In the genomic region with DNA sequence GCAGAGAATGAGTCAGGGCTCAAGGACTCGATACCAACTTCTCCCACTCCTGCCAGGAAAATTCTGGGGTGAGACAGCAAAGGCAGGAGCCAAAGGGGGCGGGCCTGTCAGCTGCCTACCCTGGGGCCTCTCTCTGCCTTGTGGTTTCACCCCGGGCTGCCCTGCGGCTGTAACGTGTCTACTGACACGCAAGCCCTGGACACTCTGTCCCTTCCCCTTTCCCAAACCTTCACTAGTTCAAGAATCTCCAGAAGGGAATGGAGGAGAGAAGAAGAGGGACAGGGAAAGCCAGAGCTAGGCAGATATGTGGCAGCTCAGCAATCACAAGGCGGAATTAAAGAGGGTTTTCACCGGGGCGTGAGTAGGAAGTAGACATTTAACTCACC, we compare ENCODE assay signal across 7 mouse cellular contexts. TPM values are rescaled to one million over a fixed set of nuclear protein-coding genes. Genes with fewer than 3 reads are reported as not detected.
DNase-seq lines count a peak whose midpoint lies in the region; ATAC-seq and TF ChIP-seq lines count a peak whose summit lies in the region.

No protein-coding gene starts in this region.

- peak; percentile 75 for DNase-seq in CH12.LX (ENCODE audit: extremely low read depth)
- peak; percentile 97 for DNase-seq in adipocyte (ENCODE audit: low spot score)
- DNase-seq in embryonic facial prominence, embryonic 10.5 days (ENCODE audit: low spot score): peak; percentile 40
- peak; percentile 47 for DNase-seq in neural tube, embryonic 10.5 days (ENCODE audit: extremely low spot score, low spot score)

- peak; percentile 60 for TF ChIP-seq POLR2A in CH12.LX (IDR thresholded peaks at IDR 0.05; ENCODE audit: low read depth, low read length)

- 0 out of 2 replicates have a peak, but pooled peaks have one; percentile 34 for TF ChIP-seq EP300 in CH12.LX (IDR thresholded peaks at IDR 0.05; ENCODE audit: low read length)

- H3K79me2 ChIP-seq in CH12.LX (replicated peaks; ENCODE audit: control insufficient read depth, extremely low read depth, insufficient read depth, poor library complexity, severe bottlenecking): no peaks in the 10 kb centered on the region

- peak overlapping the region; percentile 88 for H3K9ac ChIP-seq in CH12.LX (ENCODE audit: insufficient read depth, low read depth)
- peak overlapping the region; percentile 70 for H3K9ac ChIP-seq in heart, embryonic 11.5 days (ENCODE audit: low read depth, low read length)
- peak overlapping the region; percentile 52; the same call in 1 of the 2 replicates for H3K9ac ChIP-seq in kidney, embryonic 14.5 days (ENCODE audit: low read depth, low read length)
- peak overlapping the region; percentile 41 for H3K9ac ChIP-seq in liver, embryonic 16.5 days (ENCODE audit: low read depth, low read length)

- in situ Hi-C loops in CH12.LX (cut with MboI; ENCODE audit: low pct_ligation_motif_present, low pct_unique_long_range_greater_than_20kb, low sequenced_read_pairs): no loop called here

- TF ChIP-seq RAD21 in CH12.LX (IDR thresholded peaks at IDR 0.05; ENCODE audit: low read depth, low read length): no peak

- dilution Hi-C loops in CH12.LX (cut with MboI; ENCODE audit: extremely low pct_ligation_motif_present, extremely low pct_unique_long_range_greater_than_20kb, low sequenced_read_pairs): no loop called here

- H3K36me3 ChIP-seq in CH12.LX (replicated peaks in 1 of 2; ENCODE audit: control insufficient read depth in 1 of 2, insufficient read depth in 1 of 2, low read length in 1 of 2): no peaks in the 10 kb centered on the region
- H3K36me3 ChIP-seq in embryonic facial prominence, embryonic 10.5 days (replicated peaks): no peaks in the 10 kb centered on the region
- H3K36me3 ChIP-seq in heart, embryonic 11.5 days (ENCODE audit: control insufficient read depth, insufficient read depth, low read length): no peaks in the 10 kb centered on the region
- no peaks in the 10 kb centered on the region for H3K36me3 ChIP-seq in kidney, embryonic 14.5 days (ENCODE audit: control insufficient read depth, insufficient read depth, low read length)
- no peaks in the 10 kb centered on the region for H3K36me3 ChIP-seq in liver, embryonic 16.5 days (ENCODE audit: control insufficient read depth, insufficient read depth)

- H3K4me3 ChIP-seq in CH12.LX (replicated peaks in 1 of 3; ENCODE audit: low read depth in 2 of 3, low read length in 2 of 3, poor library complexity in 1 of 3): peak overlapping the region; percentile 68 to 78 (median 69)
- H3K4me3 ChIP-seq in embryonic facial prominence, embryonic 10.5 days: peak overlapping the region; percentile 62
- peak overlapping the region; percentile 48 for H3K4me3 ChIP-seq in heart, embryonic 11.5 days (ENCODE audit: low read depth, low read length)
- peak overlapping the region; percentile 34 for H3K4me3 ChIP-seq in kidney, embryonic 14.5 days (ENCODE audit: low read length)
- H3K4me3 ChIP-seq in liver, embryonic 16.5 days (ENCODE audit: low read depth, low read length): peak overlapping the region; percentile 57

- no peak for TF ChIP-seq CTCF in CH12.LX (conservative IDR thresholded peaks at IDR 0.05 in 1 of 2, IDR thresholded peaks at IDR 0.05 in 1 of 2; ENCODE audit: low read depth in 2 of 2, low read length in 2 of 2)

- peaks cover 0 to 17% of the 10 kb centered on the region in 2 experiments; a peak in 2 of 4 replicates for H3K4me1 ChIP-seq in CH12.LX (ENCODE audit: control insufficient read depth in 1 of 2, insufficient read depth in 2 of 2)
- H3K4me1 ChIP-seq in embryonic facial prominence, embryonic 10.5 days: peaks cover 25% of the 10 kb centered on the region
- H3K4me1 ChIP-seq in heart, embryonic 11.5 days (ENCODE audit: control insufficient read depth, insufficient read depth, low read length): peaks cover 16% of the 10 kb centered on the region
- H3K4me1 ChIP-seq in kidney, embryonic 14.5 days (ENCODE audit: control insufficient read depth, insufficient read depth, low read length): peaks cover 14% of the 10 kb centered on the region
- H3K4me1 ChIP-seq in liver, embryonic 16.5 days (ENCODE audit: control insufficient read depth, low read depth, low read length): peaks cover 16% of the 10 kb centered on the region

- H3K27ac ChIP-seq in CH12.LX (ENCODE audit: insufficient read depth, low read depth): peak overlapping the region; percentile 76
- H3K27ac ChIP-seq in embryonic facial prominence, embryonic 10.5 days (replicated peaks): peak overlapping the region; percentile 78
- peak overlapping the region; percentile 66 for H3K27ac ChIP-seq in heart, embryonic 11.5 days (ENCODE audit: low read depth, low read length)
- H3K27ac ChIP-seq in kidney, embryonic 14.5 days (ENCODE audit: low read depth, low read length): no peak overlapping the region
- peak overlapping the region; percentile 73 for H3K27ac ChIP-seq in liver, embryonic 16.5 days (ENCODE audit: low read length)

- ATAC-seq in heart, embryonic 11.5 days (replicated peaks; ENCODE audit: insufficient number of reproducible peaks, low FRiP score, low TSS enrichment): no peak
- no peak for ATAC-seq in kidney, embryonic 14.5 days (ENCODE audit: low FRiP score, low TSS enrichment)
- peak; percentile 76 for ATAC-seq in liver, embryonic 16.5 days (ENCODE audit: low read depth)

- 5% methylated on average over 9 of the region's 9 CpGs for WGBS in embryonic facial prominence, embryonic 10.5 days
- 2% methylated on average over 9 of the region's 9 CpGs for whole genome bisulfite sequencing in heart, embryonic 11.5 days (ENCODE audit: insufficient replicate concordance)
- WGBS in kidney, embryonic 14.5 days: 2% methylated on average over 9 of the region's 9 CpGs
- under 1% methylated on average over 9 of the region's 9 CpGs for WGBS in liver, embryonic 16.5 days (ENCODE audit: insufficient replicate concordance)

- no peaks in the 10 kb centered on the region for H3K9me3 ChIP-seq in CH12.LX (replicated peaks; ENCODE audit: low read length)
- H3K9me3 ChIP-seq in embryonic facial prominence, embryonic 10.5 days: no peaks in the 10 kb centered on the region
- no peaks in the 10 kb centered on the region for H3K9me3 ChIP-seq in heart, embryonic 11.5 days (replicated peaks; ENCODE audit: control insufficient read depth, low read length)
- no peaks in the 10 kb centered on the region for H3K9me3 ChIP-seq in kidney, embryonic 14.5 days (ENCODE audit: control insufficient read depth, low read length)
- H3K9me3 ChIP-seq in liver, embryonic 16.5 days (replicated peaks; ENCODE audit: control insufficient read depth, low read length): no peaks in the 10 kb centered on the region

- H3K4me2 ChIP-seq in CH12.LX (ENCODE audit: insufficient read depth, low read depth, poor library complexity, severe bottlenecking): peak overlapping the region; percentile 63
- peak overlapping the region; percentile 69 for H3K4me2 ChIP-seq in heart, embryonic 11.5 days
- peak overlapping the region; percentile 52 for H3K4me2 ChIP-seq in kidney, embryonic 14.5 days (replicated peaks; ENCODE audit: low read depth, low read length)
- H3K4me2 ChIP-seq in liver, embryonic 16.5 days (ENCODE audit: low read depth, low read length): peak overlapping the region; percentile 72

- H3K27me3 ChIP-seq in CH12.LX (replicated peaks): no peaks in the 10 kb centered on the region
- 0 out of 2 replicates have a peak, but pooled peaks cover 10% of the 10 kb centered on the region for H3K27me3 ChIP-seq in embryonic facial prominence, embryonic 10.5 days (replicated peaks; ENCODE audit: low read depth, poor library complexity, severe bottlenecking)
- H3K27me3 ChIP-seq in heart, embryonic 11.5 days (ENCODE audit: control insufficient read depth, insufficient read depth, low read length): no peaks in the 10 kb centered on the region
- H3K27me3 ChIP-seq in kidney, embryonic 14.5 days (ENCODE audit: control insufficient read depth, insufficient read depth, low read length): no peaks in the 10 kb centered on the region
- peaks cover 23% of the 10 kb centered on the region for H3K27me3 ChIP-seq in liver, embryonic 16.5 days (ENCODE audit: control insufficient read depth, insufficient read depth, low read depth, low read length)

RNA-seq across cellular contexts. Expression of a gene that starts 6.1 kb away (rescaled TPM):
- total RNA-seq in CH12.LX (2012; rRNA removed) (101 and 106 TPM in 2 replicates), CH12.LX (2014; rRNA removed) (153 and 158 TPM in 2 replicates)
- 123 and 124 TPM in 2 replicates for polyA plus RNA-seq in CH12.LX (2012; ENCODE audit: insufficient read length, low read depth)
- 65.7 and 67.0 TPM in 2 replicates for polyA plus RNA-seq in embryonic facial prominence, embryonic 10.5 days (2016; fragmentation: Nextera tagmentation; extraction: Ambion mirVana)
- 64.2 and 70.3 TPM in 2 replicates for polyA plus RNA-seq in heart, embryonic 11.5 days (2014; fragmentation: Nextera tagmentation; extraction: Ambion mirVana)
- 58.4 and 64.8 TPM in 2 replicates for polyA plus RNA-seq in kidney, embryonic 14.5 days (2014; fragmentation: Nextera tagmentation; extraction: Ambion mirVana)
- polyA plus RNA-seq in liver, embryonic 16.5 days (2015; fragmentation: Nextera tagmentation; extraction: Ambion mirVana): 21.2 and 25.6 TPM in 2 replicates

RNA-seq across cellular contexts. Expression of a gene that starts 29.0 kb away (rescaled TPM):
- total RNA-seq in CH12.LX (2012; rRNA removed) (37.6 and 42.5 TPM in 2 replicates), CH12.LX (2014; rRNA removed) (29.8 and 33.8 TPM in 2 replicates)
- polyA plus RNA-seq in CH12.LX (2012; ENCODE audit: insufficient read length, low read depth): 50.8 and 56.3 TPM in 2 replicates
- 85.5 and 88.1 TPM in 2 replicates for polyA plus RNA-seq in embryonic facial prominence, embryonic 10.5 days (2016; fragmentation: Nextera tagmentation; extraction: Ambion mirVana)
- polyA plus RNA-seq in heart, embryonic 11.5 days (2014; fragmentation: Nextera tagmentation; extraction: Ambion mirVana): 78.0 and 79.8 TPM in 2 replicates
- polyA plus RNA-seq in kidney, embryonic 14.5 days (2014; fragmentation: Nextera tagmentation; extraction: Ambion mirVana): 53.6 and 78.6 TPM in 2 replicates
- 20.7 and 23.4 TPM in 2 replicates for polyA plus RNA-seq in liver, embryonic 16.5 days (2015; fragmentation: Nextera tagmentation; extraction: Ambion mirVana)

RNA-seq across cellular contexts. Expression of a gene that starts 42.4 kb away (rescaled TPM):
- total RNA-seq in CH12.LX (2012; rRNA removed): 0.04 and 0.08 TPM in 2 replicates
- total RNA-seq in CH12.LX (2014; rRNA removed): not detected in 2 replicates
- polyA plus RNA-seq in CH12.LX (2012; ENCODE audit: insufficient read length, low read depth): 0.03 and 0.05 TPM in 2 replicates
- polyA plus RNA-seq in embryonic facial prominence, embryonic 10.5 days (2016; fragmentation: Nextera tagmentation; extraction: Ambion mirVana): 0.05 and 0.07 TPM in 2 replicates
- polyA plus RNA-seq in heart, embryonic 11.5 days (2014; fragmentation: Nextera tagmentation; extraction: Ambion mirVana): 0.01 TPM in 1 of 2 replicates, not detected in the other
- polyA plus RNA-seq in kidney, embryonic 14.5 days (2014; fragmentation: Nextera tagmentation; extraction: Ambion mirVana): 0.07 and 0.10 TPM in 2 replicates
- polyA plus RNA-seq in liver, embryonic 16.5 days (2015; fragmentation: Nextera tagmentation; extraction: Ambion mirVana): not detected in 2 replicates

RNA-seq across cellular contexts. Expression of a gene that starts 52.9 kb away (rescaled TPM):
- total RNA-seq in CH12.LX (2012; rRNA removed) (17.0 and 17.4 TPM in 2 replicates), CH12.LX (2014; rRNA removed) (10.2 and 11.9 TPM in 2 replicates)
- polyA plus RNA-seq in CH12.LX (2012; ENCODE audit: insufficient read length, low read depth): 14.2 and 15.1 TPM in 2 replicates
- polyA plus RNA-seq in embryonic facial prominence, embryonic 10.5 days (2016; fragmentation: Nextera tagmentation; extraction: Ambion mirVana): 3.3 TPM in 2 replicates
- polyA plus RNA-seq in heart, embryonic 11.5 days (2014; fragmentation: Nextera tagmentation; extraction: Ambion mirVana): 2.2 and 2.9 TPM in 2 replicates
- polyA plus RNA-seq in kidney, embryonic 14.5 days (2014; fragmentation: Nextera tagmentation; extraction: Ambion mirVana): 2.5 and 3.7 TPM in 2 replicates
- polyA plus RNA-seq in liver, embryonic 16.5 days (2015; fragmentation: Nextera tagmentation; extraction: Ambion mirVana): 1.0 and 1.1 TPM in 2 replicates

Comparison
In these comparisons a context has a peak if more than half of its experiments do, and no peak if none do; other contexts are left out.
1. DNase-seq: peak in every context shown above with its lines; median percentile 97 in adipocyte; 75 in CH12.LX; 47 in neural tube, embryonic 10.5 days; 40 in embryonic facial prominence, embryonic 10.5 days.